23 mouse cellular contexts compared by ENCODE assay signal in the genomic region with DNA sequence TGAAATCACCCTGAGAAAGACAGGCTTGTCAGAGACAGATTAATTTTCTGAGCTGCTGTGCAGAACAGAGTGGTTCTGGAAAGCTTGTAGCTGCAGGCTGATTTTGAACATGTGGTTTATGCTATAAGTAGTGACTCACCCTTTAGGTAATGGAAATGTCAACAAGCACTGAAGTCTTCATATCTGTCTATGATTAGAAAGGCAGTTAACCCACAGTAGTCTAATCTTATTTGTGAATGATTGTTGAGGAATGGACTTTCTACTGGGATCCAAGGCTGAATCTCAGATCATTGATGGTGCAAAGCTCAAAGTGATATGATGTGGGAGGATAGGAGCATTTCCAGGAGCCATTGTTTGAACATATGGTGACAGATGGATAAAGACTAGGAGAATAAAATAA.
"Had no signal": no experiment of that assay in that cellular context is flagged by ENCODE, and none has a peak within 500 bp of the region (broad histone marks: within the 10 kb centered on the region; RNA-seq: fewer than 3 reads in every experiment).

No protein-coding gene starts in this region.

- DNase-seq: kidney, adult 2 months; kidney, postnatal 25 days; layer of hippocampus, adult 9-11 months; lung, adult 18-20 months; lung, postnatal 10 days; lung, postnatal 36 days; right cerebral cortex, adult 18-20 months; right cerebral cortex, postnatal 14 days; right cerebral cortex, postnatal 4 days; thymus, adult 18-20 months; thymus, postnatal 36 days had no signal

- H3K4me1 ChIP-seq: liver, embryonic 12.5 days; liver, embryonic 15.5 days; lung, embryonic 15.5 days; megakaryocyte, embryonic 14.5 days; midbrain, embryonic 10.5 days; midbrain, embryonic 15.5 days; neural tube, embryonic 12.5 days; neural tube, embryonic 15.5 days had no signal

- ATAC-seq: inflammation-experienced regulatory T-cells, adult 6 months; liver, embryonic 12.5 days; midbrain, embryonic 15.5 days had no signal

- H3K9ac ChIP-seq: liver, embryonic 12.5 days; liver, embryonic 15.5 days; lung, embryonic 15.5 days; midbrain, embryonic 15.5 days; neural tube, embryonic 12.5 days; neural tube, embryonic 15.5 days had no signal

- H3K4me2 ChIP-seq: liver, embryonic 12.5 days; liver, embryonic 15.5 days; lung, embryonic 15.5 days; midbrain, embryonic 15.5 days; neural tube, embryonic 12.5 days; neural tube, embryonic 15.5 days had no signal

- H3K27ac ChIP-seq: kidney, postnatal 0 days; layer of hippocampus, adult 2 months; left cerebral cortex, adult 2 months; liver, embryonic 12.5 days; liver, embryonic 15.5 days; lung, embryonic 15.5 days; midbrain, embryonic 10.5 days; midbrain, embryonic 15.5 days; neural tube, embryonic 12.5 days; neural tube, embryonic 15.5 days had no signal

- H3K4me3 ChIP-seq: layer of hippocampus, adult 2 months; left cerebral cortex, adult 2 months; liver, embryonic 12.5 days; liver, embryonic 15.5 days; lung, embryonic 15.5 days; megakaryocyte, embryonic 14.5 days; midbrain, embryonic 10.5 days; midbrain, embryonic 15.5 days; neural tube, embryonic 12.5 days; neural tube, embryonic 15.5 days had no signal

- H3K36me3 ChIP-seq: liver, embryonic 12.5 days; liver, embryonic 15.5 days; lung, embryonic 15.5 days; midbrain, embryonic 10.5 days; midbrain, embryonic 15.5 days; neural tube, embryonic 12.5 days; neural tube, embryonic 15.5 days had no signal

- H3K27me3 ChIP-seq: liver, embryonic 12.5 days; liver, embryonic 15.5 days; lung, embryonic 15.5 days; megakaryocyte, embryonic 14.5 days; midbrain, embryonic 15.5 days; neural tube, embryonic 12.5 days; neural tube, embryonic 15.5 days had no signal

- H3K9me3 ChIP-seq: liver, embryonic 12.5 days; liver, embryonic 15.5 days; lung, embryonic 15.5 days; megakaryocyte, embryonic 14.5 days; midbrain, embryonic 10.5 days; midbrain, embryonic 15.5 days; neural tube, embryonic 12.5 days; neural tube, embryonic 15.5 days had no signal
